ENCODE assay signal across 8 mouse cellular contexts in the genomic region with DNA sequence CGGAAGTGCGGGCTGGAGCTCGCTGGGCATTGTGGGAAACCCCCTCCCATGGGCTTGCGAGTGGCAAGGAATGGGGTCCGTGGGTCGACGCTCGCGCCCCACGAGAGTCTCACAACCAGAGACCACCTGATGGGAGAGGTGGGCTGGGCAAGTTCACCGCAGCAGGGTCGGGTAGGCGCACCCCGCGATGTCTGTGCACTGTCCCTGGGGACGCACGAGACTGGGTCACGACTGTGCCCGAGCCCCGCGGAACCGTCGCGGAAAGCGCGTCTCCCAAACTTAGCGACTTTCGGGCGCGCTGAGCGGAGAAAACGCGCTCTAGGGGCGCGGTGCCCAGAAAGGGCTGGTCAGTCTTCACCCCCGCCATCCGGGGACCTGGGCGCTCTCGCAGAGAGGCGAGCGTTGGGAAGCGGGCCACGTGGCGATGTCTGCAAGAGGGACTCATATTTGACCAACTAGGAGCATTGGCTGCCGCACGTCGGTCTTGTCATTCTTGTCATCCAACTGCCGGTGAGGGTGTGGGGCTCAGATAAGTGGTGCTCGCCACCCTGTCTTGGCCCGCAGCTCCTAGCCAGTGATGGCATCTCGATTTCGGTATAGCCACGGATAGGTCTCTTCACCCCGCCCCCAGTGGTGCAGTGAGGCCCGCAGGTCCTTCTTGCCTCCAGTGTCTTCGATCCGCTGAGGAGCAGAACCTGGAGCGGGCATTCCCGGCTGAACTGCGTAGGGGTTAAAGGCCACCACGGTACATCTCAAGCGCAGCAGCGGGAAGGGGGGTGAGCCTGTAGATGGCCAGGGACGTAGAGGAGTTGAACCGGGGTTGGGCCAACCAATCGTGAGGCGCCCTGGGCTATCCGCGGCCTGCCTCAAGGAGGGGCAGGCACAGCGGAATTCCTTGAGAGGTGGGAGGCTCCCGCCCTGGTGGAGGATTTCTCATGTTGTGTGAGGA. TPM values are rescaled to one million over a fixed set of nuclear protein-coding genes. Genes with fewer than 3 reads are reported as not detected.
A peak's percentile ranks its signal among the peaks of the same experiment; 100 is the strongest.
DNase-seq lines count a peak whose midpoint lies in the region; ATAC-seq lines count a peak whose summit lies in the region.

No protein-coding gene starts in this region.

- ATAC-seq in embryonic facial prominence, embryonic 13.5 days (ENCODE audit: insufficient number of reproducible peaks, insufficient read depth, low FRiP score, low TSS enrichment, low read depth): peak; percentile 65; the same call in 1 of the 2 replicates
- ATAC-seq in heart, embryonic 11.5 days (replicated peaks; ENCODE audit: insufficient number of reproducible peaks, low FRiP score, low TSS enrichment): peak; percentile 33
- ATAC-seq in liver, embryonic 16.5 days (ENCODE audit: low read depth): peak; percentile 78
- peak; percentile 72 for ATAC-seq in neural tube, embryonic 11.5 days (ENCODE audit: insufficient read depth, low FRiP score, low TSS enrichment)

- peak overlapping the region; percentile 85 for H3K4me3 ChIP-seq in embryonic facial prominence, embryonic 13.5 days
- peak overlapping the region; percentile 97 for H3K4me3 ChIP-seq in heart, embryonic 11.5 days (ENCODE audit: low read depth, low read length)
- H3K4me3 ChIP-seq in liver, embryonic 16.5 days (ENCODE audit: low read depth, low read length): peak overlapping the region; percentile 98
- H3K4me3 ChIP-seq in neural tube, embryonic 11.5 days (ENCODE audit: low read depth, low read length): peak overlapping the region; percentile 97

- peak overlapping the region; percentile 73 for H3K9ac ChIP-seq in embryonic facial prominence, embryonic 13.5 days
- peak overlapping the region; percentile 91 for H3K9ac ChIP-seq in heart, embryonic 11.5 days (ENCODE audit: low read depth, low read length)
- peak overlapping the region; percentile 85 for H3K9ac ChIP-seq in liver, embryonic 16.5 days (ENCODE audit: low read depth, low read length)
- H3K9ac ChIP-seq in neural tube, embryonic 11.5 days (ENCODE audit: low read length): peak overlapping the region; percentile 74

- peak overlapping the region; percentile 100 for H3K4me2 ChIP-seq in embryonic facial prominence, embryonic 13.5 days
- peak overlapping the region; percentile 100 for H3K4me2 ChIP-seq in heart, embryonic 11.5 days
- peak overlapping the region; percentile 100 for H3K4me2 ChIP-seq in liver, embryonic 16.5 days (ENCODE audit: low read depth, low read length)
- peak overlapping the region; percentile 99 for H3K4me2 ChIP-seq in neural tube, embryonic 11.5 days (ENCODE audit: low read depth)

- no peaks in the 10 kb centered on the region for H3K36me3 ChIP-seq in embryonic facial prominence, embryonic 13.5 days
- no peaks in the 10 kb centered on the region for H3K36me3 ChIP-seq in heart, embryonic 11.5 days (ENCODE audit: control insufficient read depth, insufficient read depth, low read length)
- H3K36me3 ChIP-seq in liver, embryonic 16.5 days (ENCODE audit: control insufficient read depth, insufficient read depth): no peaks in the 10 kb centered on the region
- no peaks in the 10 kb centered on the region for H3K36me3 ChIP-seq in neural tube, embryonic 11.5 days (ENCODE audit: control insufficient read depth, insufficient read depth, low read length)

- H3K9me3 ChIP-seq in embryonic facial prominence, embryonic 13.5 days: no peaks in the 10 kb centered on the region
- H3K9me3 ChIP-seq in heart, embryonic 11.5 days (replicated peaks; ENCODE audit: control insufficient read depth, low read length): no peaks in the 10 kb centered on the region
- H3K9me3 ChIP-seq in liver, embryonic 16.5 days (replicated peaks; ENCODE audit: control insufficient read depth, low read length): no peaks in the 10 kb centered on the region
- no peaks in the 10 kb centered on the region for H3K9me3 ChIP-seq in neural tube, embryonic 11.5 days (ENCODE audit: control insufficient read depth, low read length)

- DNase-seq in CD4-positive, CD25-positive, alpha-beta regulatory T cell, adult 2 months (ENCODE audit: low read depth, low spot score): peak; percentile 46
- DNase-seq in adrenal gland, postnatal 25 days: peak; percentile 66
- peak; percentile 70 for DNase-seq in kidney, adult 9 months
- DNase-seq in neural tube, embryonic 11.5 days (ENCODE audit: low spot score): peak; percentile 68
- peak; percentile 85 for DNase-seq in testis, postnatal 10 days (ENCODE audit: low spot score)

- H3K27me3 ChIP-seq in embryonic facial prominence, embryonic 13.5 days: peaks cover 78% of the 10 kb centered on the region
- peaks cover 3% of the 10 kb centered on the region; the same call in 1 of the 2 replicates for H3K27me3 ChIP-seq in heart, embryonic 11.5 days (ENCODE audit: control insufficient read depth, insufficient read depth, low read length)
- peaks cover 9% of the 10 kb centered on the region; the same call in 1 of the 2 replicates for H3K27me3 ChIP-seq in liver, embryonic 16.5 days (ENCODE audit: control insufficient read depth, insufficient read depth, low read depth, low read length)
- no peaks in the 10 kb centered on the region for H3K27me3 ChIP-seq in neural tube, embryonic 11.5 days (ENCODE audit: control insufficient read depth, insufficient read depth, low read length)

- WGBS in embryonic facial prominence, embryonic 13.5 days: under 1% methylated on average over 71 of the region's 71 CpGs
- under 1% methylated on average over 71 of the region's 71 CpGs for WGBS in heart, embryonic 11.5 days (ENCODE audit: insufficient replicate concordance)
- under 1% methylated on average over 70 of the region's 71 CpGs for WGBS in liver, embryonic 16.5 days (ENCODE audit: insufficient replicate concordance)
- under 1% methylated on average over 71 of the region's 71 CpGs for WGBS in neural tube, embryonic 11.5 days

- H3K27ac ChIP-seq in embryonic facial prominence, embryonic 13.5 days: no peak overlapping the region
- peak overlapping the region; percentile 87 for H3K27ac ChIP-seq in heart, embryonic 11.5 days (ENCODE audit: low read depth, low read length)
- peak overlapping the region; percentile 97 for H3K27ac ChIP-seq in liver, embryonic 16.5 days (ENCODE audit: low read length)
- H3K27ac ChIP-seq in neural tube, embryonic 11.5 days (ENCODE audit: low read depth, low read length): peak overlapping the region; percentile 82

- H3K4me1 ChIP-seq in embryonic facial prominence, embryonic 13.5 days: peaks cover 19% of the 10 kb centered on the region
- peaks cover 19% of the 10 kb centered on the region for H3K4me1 ChIP-seq in heart, embryonic 11.5 days (ENCODE audit: control insufficient read depth, insufficient read depth, low read length)
- H3K4me1 ChIP-seq in liver, embryonic 16.5 days (ENCODE audit: control insufficient read depth, low read depth, low read length): peaks cover 55% of the 10 kb centered on the region
- H3K4me1 ChIP-seq in neural tube, embryonic 11.5 days (ENCODE audit: control insufficient read depth, insufficient read depth, low read length): peaks cover 7% of the 10 kb centered on the region

RNA-seq across cellular contexts. Expression of gene Zbtb46, which starts 0.7 kb away (rescaled TPM):
- total RNA-seq in adrenal gland, postnatal 25 days (2021): 14.6 and 20.8 TPM in 2 replicates
- polyA plus RNA-seq in embryonic facial prominence, embryonic 13.5 days (2015; fragmentation: Nextera tagmentation; extraction: Ambion mirVana): 3.6 and 3.8 TPM in 2 replicates
- polyA plus RNA-seq in heart, embryonic 11.5 days (2014; fragmentation: Nextera tagmentation; extraction: Ambion mirVana): 10.3 and 10.5 TPM in 2 replicates
- polyA plus RNA-seq in liver, embryonic 16.5 days (2015; fragmentation: Nextera tagmentation; extraction: Ambion mirVana): 7.0 and 7.5 TPM in 2 replicates
- polyA plus RNA-seq in neural tube, embryonic 11.5 days (2014; fragmentation: Nextera tagmentation; extraction: Ambion mirVana): 20.2 and 21.9 TPM in 2 replicates

RNA-seq across cellular contexts. Expression of gene Abhd16b, which starts 33.1 kb away (rescaled TPM):
- total RNA-seq in adrenal gland, postnatal 25 days (2021): not detected in 2 replicates
- polyA plus RNA-seq in embryonic facial prominence, embryonic 13.5 days (2015; fragmentation: Nextera tagmentation; extraction: Ambion mirVana): 0.11 and 0.14 TPM in 2 replicates
- 0.43 and 0.65 TPM in 2 replicates for polyA plus RNA-seq in heart, embryonic 11.5 days (2014; fragmentation: Nextera tagmentation; extraction: Ambion mirVana)
- 0.09 TPM in 1 of 2 replicates, not detected in the other for polyA plus RNA-seq in liver, embryonic 16.5 days (2015; fragmentation: Nextera tagmentation; extraction: Ambion mirVana)
- polyA plus RNA-seq in neural tube, embryonic 11.5 days (2014; fragmentation: Nextera tagmentation; extraction: Ambion mirVana): 0.22 TPM in 1 of 2 replicates, not detected in the other

RNA-seq across cellular contexts. Expression of gene Tpd52l2, which starts 37.0 kb away (rescaled TPM):
- total RNA-seq in adrenal gland, postnatal 25 days (2021): 118 and 121 TPM in 2 replicates
- 156 and 168 TPM in 2 replicates for polyA plus RNA-seq in embryonic facial prominence, embryonic 13.5 days (2015; fragmentation: Nextera tagmentation; extraction: Ambion mirVana)
- 119 and 128 TPM in 2 replicates for polyA plus RNA-seq in heart, embryonic 11.5 days (2014; fragmentation: Nextera tagmentation; extraction: Ambion mirVana)
- 62.7 and 69.3 TPM in 2 replicates for polyA plus RNA-seq in liver, embryonic 16.5 days (2015; fragmentation: Nextera tagmentation; extraction: Ambion mirVana)
- 141 and 142 TPM in 2 replicates for polyA plus RNA-seq in neural tube, embryonic 11.5 days (2014; fragmentation: Nextera tagmentation; extraction: Ambion mirVana)
